Mouse (Mus musculus): Measurements from ENCODE around the gene Frmpd4.

Gene Frmpd4

GRCm38 (mm10) chrX:168141051-168141450, 436.0 kb downstream of the Frmpd4 start:
- intact Hi-C loops (cut with DNase I) = no loop called here

GRCm38 (mm10) chrX:168124043-168124442, 453.0 kb downstream of the Frmpd4 start:
- intact Hi-C loops (cut with DNase I) = no loop called here

- intact Hi-C loops (cut with DNase I) = no loop called here
These were observed 453.5 kb downstream of the Frmpd4 start for GRCm38 (mm10) chrX:168123589-168123965.

DNA sequence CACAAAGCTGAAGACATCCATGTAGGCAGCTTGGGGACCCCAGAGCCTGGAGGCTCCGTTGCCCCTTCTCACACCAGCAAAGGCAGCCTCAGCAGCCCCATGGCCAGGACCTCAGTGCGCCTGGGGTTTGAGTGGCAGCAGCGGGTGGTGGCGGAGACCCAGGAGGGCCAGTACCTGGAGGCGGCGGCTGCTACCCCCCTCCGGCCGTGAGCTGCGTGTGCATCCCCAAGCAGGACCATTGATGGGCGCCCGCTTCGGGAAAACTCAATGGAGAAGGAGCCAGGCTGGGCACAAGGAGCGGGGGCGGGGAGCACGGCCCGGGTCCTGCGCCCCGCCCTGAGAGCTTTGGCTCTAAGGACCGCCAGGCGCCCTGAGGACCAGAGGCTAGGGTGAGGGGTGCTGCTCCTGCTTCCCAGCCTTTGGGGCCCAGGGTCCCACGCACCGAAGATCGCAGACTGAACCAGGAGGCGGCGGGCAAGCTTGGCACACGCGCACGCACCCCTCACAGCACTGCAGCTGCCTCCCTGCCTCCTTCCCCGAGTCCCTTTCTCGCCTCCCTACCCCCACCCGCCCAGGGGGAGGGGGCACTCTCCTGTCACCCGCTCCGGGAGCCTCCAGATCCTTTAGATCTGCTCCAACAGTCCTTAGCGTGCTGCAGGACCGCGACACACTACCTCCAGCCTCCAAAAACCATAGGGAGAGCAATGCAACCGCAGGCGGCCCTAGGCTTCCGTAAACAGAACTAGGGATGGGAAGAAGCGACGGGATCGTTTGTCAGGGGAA, 454.0 kb downstream of the Frmpd4 start:
- intact Hi-C loops (cut with DNase I) = no loop called here

GRCm38 (mm10) chrX:168041589-168041988, 535.4 kb downstream of the Frmpd4 start:
- intact Hi-C loops (cut with DNase I) = no loop called here

- intact Hi-C loops (cut with DNase I) = no loop called here
These were observed 556.4 kb downstream of the Frmpd4 start for GRCm38 (mm10) chrX:168020574-168021145.

DNA sequence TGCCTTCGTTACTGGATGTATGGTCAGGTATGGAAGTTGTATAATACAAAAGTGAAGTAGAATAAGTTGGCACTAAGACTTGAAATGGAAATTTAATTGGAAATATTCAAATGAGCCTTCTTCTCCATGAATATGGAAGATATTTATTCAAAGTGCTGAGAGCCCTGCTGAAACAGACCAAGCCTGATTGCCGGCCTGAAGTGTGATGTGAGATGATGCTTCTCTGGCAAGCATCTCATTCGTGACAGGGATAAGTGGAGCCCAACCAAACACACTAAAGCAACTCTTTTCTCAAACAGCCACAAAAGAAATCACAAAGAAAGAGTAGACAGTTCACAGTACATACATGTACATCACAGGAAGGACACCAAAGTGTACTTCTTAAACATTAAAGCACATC, 559.2 kb downstream of the Frmpd4 start:
- intact Hi-C loops (cut with DNase I) = no loop called here

DNA sequence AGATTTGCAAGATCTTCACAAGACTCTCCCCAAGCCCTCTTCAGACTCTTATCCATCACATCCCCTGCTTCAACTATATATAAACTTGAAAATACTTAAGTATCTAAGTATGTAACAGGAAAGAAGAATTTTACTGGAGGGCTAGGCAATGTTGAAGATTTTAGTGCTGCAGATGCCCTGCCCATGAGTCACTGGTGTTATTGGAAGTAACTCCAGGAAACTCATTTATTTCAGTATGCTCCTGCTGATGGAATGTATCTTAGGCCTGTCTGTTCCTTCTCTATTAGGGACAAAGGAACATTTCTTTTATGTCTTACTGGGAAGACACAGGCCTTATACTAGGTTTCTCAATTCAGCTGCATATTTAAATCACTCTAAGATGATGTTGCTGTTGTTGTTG, 592.2 kb downstream of the Frmpd4 start:
- intact Hi-C loops (cut with DNase I) = no loop called here

- intact Hi-C loops (cut with DNase I) = no loop called here
These were observed 625.8 kb downstream of the Frmpd4 start for GRCm38 (mm10) chrX:167951207-167951606.

DNA sequence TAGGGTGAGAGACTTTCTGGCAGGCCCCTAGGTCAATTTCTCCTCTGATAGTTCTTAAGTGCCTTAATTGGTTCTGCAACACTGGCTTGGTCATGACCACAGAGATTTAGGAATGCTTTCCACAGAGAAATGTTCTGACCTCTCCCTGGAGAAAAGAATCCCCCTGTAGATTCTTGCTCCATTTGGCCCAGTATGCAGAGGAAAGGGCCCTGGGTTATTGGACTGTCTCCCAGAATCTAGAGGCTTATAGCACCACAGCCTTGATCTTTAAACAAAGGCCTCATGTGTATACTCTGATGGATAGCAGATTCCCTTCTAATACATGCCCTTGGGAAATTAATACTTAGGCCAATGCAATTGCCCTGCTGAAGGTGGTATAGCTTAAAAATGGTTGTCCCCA, 667.5 kb downstream of the Frmpd4 start:
- intact Hi-C loops (cut with DNase I) = no loop called here

DNA sequence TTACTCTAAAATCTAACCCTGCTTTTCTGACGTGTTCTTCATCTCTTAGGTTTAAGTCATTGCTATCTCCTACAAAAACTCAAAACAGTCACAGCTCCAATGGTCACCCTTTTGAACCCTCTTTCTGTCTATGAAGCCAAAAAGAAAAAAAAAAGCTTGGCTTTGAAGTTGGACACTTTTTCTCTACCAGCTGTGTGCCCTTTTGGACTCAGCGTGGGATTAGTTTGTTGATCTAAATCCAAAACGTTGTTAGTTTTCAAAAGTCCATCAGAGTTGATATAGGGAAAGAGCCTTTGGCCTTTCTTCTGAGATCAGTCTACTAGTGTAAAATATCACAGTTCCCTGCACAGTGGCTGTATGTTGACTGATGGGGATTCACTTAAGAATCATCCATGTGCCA, 676.0 kb downstream of the Frmpd4 start:
- intact Hi-C loops (cut with DNase I) = no loop called here

GRCm38 (mm10) chrX:167854821-167855220, 722.2 kb downstream of the Frmpd4 start:
- intact Hi-C loops (cut with DNase I) = no loop called here

- intact Hi-C loops (cut with DNase I) = no loop called here
These were observed 744.5 kb downstream of the Frmpd4 start for GRCm38 (mm10) chrX:167832543-167832942.

- intact Hi-C loops (cut with DNase I) = no loop called here
These were observed 748.6 kb downstream of the Frmpd4 start for GRCm38 (mm10) chrX:167828456-167828855.

DNA sequence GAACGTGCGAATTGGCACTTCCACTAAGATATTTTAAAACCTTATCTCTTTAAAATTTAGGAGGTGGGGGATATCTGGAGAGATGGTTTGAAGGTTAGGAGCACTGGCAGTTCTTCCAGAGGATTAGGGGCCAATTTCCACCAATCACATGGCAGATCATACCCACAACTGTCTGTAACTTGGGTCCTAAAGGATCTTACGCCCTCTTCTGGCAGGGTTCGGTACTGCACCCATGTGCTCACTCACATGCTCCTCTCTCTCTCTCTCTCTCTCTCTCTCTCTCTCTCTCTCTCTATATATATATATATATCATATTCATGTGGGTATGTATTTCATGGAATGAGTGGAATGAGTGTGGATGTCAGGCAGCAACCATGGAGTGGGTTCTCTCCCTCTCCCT, 759.7 kb downstream of the Frmpd4 start:
- intact Hi-C loops (cut with DNase I) = loop anchor here (5.0 kb wide), 1 partner anchor 320 kb away; no protein-coding TSS in a partner anchor

GRCm38 (mm10) chrX:167810120-167810519, 766.9 kb downstream of the Frmpd4 start:
- intact Hi-C loops (cut with DNase I) = no loop called here

DNA sequence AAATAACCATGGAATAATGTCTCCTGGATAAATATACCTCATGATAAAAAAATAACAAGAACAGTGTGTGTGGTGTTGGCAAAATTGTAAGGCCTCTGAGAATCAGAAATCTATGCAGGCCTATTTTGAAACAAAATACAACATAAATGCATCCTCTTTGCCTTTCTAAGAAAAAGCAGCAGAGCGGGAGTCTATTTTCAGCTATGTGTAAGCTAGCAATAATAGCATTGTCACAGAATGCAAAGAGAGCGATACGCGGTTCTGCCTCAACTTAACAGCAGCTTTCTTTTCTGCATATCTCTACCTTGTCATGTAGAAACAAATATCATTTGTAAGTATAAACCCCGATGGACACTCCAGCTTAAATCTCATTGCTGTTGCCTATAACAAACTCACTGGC, 768.5 kb downstream of the Frmpd4 start:
- intact Hi-C loops (cut with DNase I) = no loop called here

- intact Hi-C loops (cut with DNase I) = no loop called here
These were observed 788.3 kb downstream of the Frmpd4 start for GRCm38 (mm10) chrX:167788737-167789136.

GRCm38 (mm10) chrX:167783526-167783925, 793.5 kb downstream of the Frmpd4 start:
- intact Hi-C loops (cut with DNase I) = no loop called here

DNA sequence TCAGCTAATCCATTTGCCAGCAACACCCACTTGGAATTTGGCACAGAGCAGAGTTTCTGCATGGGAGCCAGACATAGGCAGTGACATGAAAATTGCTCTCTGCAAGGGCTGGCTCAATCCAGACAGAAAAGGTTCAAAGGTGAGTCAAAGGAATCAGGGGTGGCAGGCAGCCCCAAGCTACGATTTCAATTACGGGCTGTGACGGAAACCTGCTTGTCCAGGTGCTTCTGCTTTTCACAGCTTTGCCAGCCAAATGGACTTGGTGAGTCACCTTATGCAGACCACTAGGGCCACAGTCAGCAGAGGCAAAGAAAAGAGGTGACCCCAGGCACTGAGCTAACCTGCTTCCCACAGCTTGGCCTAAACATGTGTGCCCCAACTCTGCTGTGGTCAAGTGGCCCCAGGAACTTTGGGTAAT, 857.5 kb downstream of the Frmpd4 start:
- intact Hi-C loops (cut with DNase I) = no loop called here

DNA sequence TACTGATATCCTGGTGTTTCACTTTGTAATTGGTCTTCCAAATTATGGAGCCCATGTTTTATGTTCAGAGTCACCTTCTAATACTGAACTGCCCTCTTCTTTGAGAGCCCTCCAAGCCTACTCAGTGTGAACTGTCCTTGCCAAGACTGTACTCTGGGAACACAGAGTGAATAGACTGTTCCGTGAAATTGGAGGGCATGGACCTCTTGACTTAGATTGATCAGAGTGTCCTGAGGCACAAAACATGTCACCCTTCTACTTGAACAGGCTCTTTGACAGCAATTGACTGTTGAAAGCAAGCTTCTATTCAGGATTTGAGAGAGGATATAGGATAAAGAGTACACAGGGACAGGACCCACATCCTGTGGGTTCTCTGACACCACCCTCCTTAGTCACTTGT, 857.9 kb downstream of the Frmpd4 start:
- intact Hi-C loops (cut with DNase I) = no loop called here

GRCm38 (mm10) chrX:167654806-167655495, 922.1 kb downstream of the Frmpd4 start:
- intact Hi-C loops (cut with DNase I) = no loop called here

Measured in adrenal gland (tissue).